Mouse (Mus musculus): ENCODE results near the gene Gsta3. TPM values are rescaled to one million over a fixed set of nuclear protein-coding genes. Genes with fewer than 3 reads are reported as not detected.
"Not testable (repeated sequence)": the region's sequence is repeated elsewhere in the genome, so short reads cannot be mapped to it uniquely, and the experiment has no call there.

Gene Gsta3
- 10 to 100 TPM in 1 of 2 experiments, 1 to 10 TPM in 1; 9.1 to 11.5 TPM for total RNA-seq (2021)

GRCm38 (mm10) chr1:21239911-21240898, at the start of gene Gsta3:
Gene Gsta3, plus strand, starts transcription at chr1:21240589.
- intact Hi-C loops (cut with DNase I), result no loop called here
- DNase-seq, result peak in 1 of 2 experiments; percentile 27

DNA sequence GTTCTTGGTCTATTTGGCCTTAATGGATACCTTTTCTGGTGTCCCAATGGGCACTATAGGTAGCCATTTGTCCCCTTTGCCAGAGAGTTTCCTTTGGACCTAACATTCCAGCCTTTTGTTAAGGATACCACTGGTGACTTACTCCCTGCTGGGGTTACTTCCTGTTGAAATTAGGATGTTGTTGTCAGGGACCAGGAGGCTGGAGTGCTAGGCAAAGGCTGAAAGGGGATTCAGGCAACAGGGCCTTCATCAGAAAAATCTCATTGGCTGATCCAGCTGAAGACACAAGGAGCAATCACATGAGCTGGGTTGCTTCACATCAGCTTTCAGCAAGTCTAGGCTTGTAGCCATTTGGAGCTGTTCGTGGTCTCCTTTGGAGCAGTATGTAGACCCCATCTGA, 34.1 kb upstream of the Gsta3 start:
- no peak for DNase-seq
- intact Hi-C loops (cut with DNase I), result loop anchor here (5.0 kb wide), 1 partner anchor 71 kb away; no protein-coding TSS in a partner anchor

GRCm38 (mm10) chr1:21213537-21213936, 26.9 kb upstream of the Gsta3 start:
- intact Hi-C loops (cut with DNase I), result loop anchor here (10.0 kb wide), 1 partner anchor 49 kb away; no protein-coding TSS in a partner anchor
- DNase-seq, result not testable (repeated sequence)

DNA sequence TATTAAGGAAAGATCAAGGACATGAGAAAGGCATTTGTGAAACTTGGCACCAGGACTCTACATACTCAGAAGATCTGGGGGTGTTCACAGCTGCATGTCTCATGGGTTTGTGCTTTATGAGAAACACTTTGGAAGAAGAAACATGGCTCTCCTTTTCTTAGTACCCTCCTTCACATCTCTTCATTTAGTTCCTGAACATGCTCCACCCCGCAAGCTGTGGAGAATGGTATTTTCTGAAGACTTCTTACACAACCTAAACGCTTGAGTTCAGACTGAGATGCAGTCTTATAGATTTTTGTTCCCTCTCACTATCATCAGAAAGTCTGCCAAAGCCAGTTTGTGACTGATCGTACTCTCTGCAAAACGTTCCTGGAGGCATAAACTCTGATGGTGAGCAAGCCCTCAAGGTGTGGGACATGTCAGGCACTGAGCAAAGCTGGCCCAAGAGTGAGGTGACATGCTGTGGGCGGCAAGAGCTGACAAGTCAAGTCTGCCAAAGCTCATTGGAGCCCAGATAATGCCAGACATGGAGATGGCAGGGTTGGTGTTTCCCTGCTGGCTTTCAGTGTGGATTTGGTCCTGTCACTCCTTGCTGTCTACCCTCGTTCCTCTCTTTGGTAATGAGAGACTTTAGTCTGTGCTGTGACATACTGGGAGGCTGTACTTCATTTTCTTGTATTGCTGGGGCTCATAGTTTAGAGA, 26.2 kb upstream of the Gsta3 start:
- intact Hi-C loops (cut with DNase I), result loop anchor here (10.0 kb wide), 1 partner anchor 49 kb away; no protein-coding TSS in a partner anchor
- not testable (repeated sequence) for DNase-seq

DNA sequence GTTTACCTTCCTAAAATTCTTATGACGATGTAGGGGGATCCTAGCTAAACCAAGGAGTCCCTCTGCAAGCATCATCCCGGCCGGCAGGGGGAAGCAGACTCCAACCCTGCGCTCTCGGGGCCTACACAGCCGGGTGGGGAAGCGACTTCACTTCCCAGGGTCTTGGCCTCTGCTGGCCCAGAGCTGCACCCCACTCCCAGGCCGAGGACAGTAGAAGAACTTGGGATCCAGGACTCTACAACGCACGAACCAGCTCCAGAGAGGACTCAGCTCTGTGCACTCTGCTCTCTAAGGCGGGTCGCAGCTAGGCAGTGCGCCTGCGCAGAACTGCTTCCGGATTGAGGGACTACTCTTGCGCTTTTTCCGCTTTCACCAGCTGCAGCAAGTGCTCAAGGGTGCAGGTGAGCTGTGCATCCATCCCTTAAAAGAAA, 21.9 kb upstream of the Gsta3 start, which contains the start of gene Tmem14a:
Gene Tmem14a (plus strand): TSS at position 87 of the 431 bp plus-strand sequence.
- intact Hi-C loops (cut with DNase I), result loop anchor here (1.0 to 10.0 kb wide), 5 partner anchors 53 to 1054 kb away; no protein-coding TSS in a partner anchor
- DNase-seq, result peak; percentile 88 to 94

GRCm38 (mm10) chr1:21227756-21228395, 12.5 kb upstream of the Gsta3 start:
- DNase-seq, result no peak
- intact Hi-C loops (cut with DNase I), result no loop called here

DNA sequence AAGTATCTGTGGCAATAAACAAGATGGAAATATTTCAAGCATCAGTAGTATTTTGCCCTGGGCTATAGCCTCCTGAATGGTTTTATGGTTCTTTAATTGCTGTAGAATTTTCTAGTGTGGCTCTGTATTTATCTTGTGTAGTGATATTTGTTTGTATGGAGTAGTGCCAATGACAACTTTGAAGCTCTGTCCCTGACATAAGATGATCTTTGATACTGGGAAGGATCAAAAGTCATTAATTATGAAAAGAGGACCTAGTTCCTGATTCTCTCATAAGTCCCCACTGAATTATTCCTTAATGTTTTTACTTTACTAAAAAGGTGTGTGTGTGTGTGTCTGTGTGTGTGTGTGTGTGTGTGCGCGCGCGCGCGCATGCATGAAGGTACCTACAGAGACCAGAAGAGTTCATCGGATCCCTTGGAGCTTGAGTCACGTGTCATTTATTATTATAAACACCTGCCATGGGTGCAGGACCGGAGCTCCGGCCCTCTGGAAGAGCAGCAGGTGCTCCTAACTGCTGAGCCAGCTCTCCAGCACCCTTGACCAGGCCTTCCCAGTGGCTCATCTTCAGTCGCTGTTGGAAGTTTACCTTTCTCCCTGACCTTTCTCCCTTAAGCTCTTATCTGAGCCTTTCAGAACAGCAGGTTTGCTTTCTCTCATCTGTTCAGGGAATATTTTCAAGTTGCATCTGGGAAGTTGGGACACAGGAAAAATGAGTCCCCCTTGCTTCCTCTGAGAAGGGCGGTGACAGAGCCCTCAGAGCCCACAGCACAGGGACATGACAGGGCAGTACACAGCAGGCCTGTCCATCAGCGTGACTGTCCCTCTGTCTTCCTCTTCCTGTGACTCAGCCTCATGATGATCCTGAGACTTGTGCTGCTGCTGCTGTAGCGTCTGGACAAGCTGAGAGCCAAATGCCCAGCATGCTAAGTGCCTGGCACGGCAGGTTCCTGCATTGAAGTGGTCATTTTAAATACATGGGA, 11.4 kb upstream of the Gsta3 start:
- DNase-seq; intact Hi-C loops (cut with DNase I): not testable (repeated sequence)

DNA sequence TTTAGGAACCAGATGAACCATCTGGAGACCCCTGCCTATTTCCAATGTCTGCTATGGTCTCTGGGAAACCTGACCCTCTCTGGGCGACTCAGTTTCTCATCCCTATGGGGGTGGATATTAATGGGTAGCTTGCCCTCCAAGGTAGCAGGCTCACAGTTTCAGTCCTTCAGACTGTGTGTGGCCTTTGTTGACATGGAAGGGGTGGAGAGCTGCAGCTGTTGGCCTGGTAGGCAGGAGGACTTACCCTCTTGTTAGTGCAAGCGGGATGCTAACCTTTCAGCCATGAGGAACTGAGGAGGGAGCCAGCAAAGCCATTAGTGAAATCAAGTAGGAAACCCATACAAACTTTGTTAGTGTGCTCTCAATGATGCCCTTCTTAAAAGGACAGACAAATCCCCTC, 10.0 kb upstream of the Gsta3 start:
- intact Hi-C loops (cut with DNase I), result no loop called here
- no peak for DNase-seq

DNA sequence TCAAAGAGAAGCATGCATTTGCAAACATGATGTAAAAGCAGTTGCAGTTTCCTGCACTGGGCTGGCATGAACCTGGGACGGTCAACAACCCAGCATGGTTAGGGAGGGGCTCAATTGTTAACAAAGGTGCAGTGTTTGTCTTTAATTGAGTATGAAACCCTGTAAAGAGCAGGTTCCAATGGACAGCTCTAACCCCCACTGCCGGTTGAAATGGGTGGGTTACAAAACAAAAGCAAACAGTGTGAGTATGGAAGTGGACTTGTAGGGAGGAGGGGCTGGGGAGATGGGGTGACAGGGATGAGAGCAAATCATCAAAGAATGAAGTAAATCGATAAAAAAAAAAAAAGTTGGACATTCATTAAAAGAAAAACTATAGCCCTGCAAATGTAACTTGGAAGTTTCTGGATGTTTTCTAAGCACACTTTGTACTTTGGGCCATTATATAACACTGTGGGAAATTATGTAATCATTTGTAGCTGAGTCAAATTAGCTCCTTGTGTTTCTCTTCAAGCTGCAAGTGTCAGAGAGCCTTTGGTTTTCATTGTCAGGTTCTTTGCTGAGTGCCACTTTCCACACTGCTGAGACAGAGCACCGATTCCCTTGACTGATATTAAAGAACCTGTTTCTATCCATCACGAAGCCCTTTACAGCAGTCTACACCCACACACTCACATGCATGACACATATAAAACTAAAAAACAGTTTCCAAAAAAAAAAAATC, 8.5 kb upstream of the Gsta3 start:
- intact Hi-C loops (cut with DNase I), result no loop called here
- peak in 1 of 2 experiments; percentile 27 for DNase-seq

GRCm38 (mm10) chr1:21232516-21232915, 7.9 kb upstream of the Gsta3 start:
- DNase-seq, result no peak
- intact Hi-C loops (cut with DNase I), result no loop called here

- DNase-seq, result no peak
- intact Hi-C loops (cut with DNase I), result no loop called here
Measured at GRCm38 (mm10) chr1:21235359-21235758, 5.0 kb upstream of the Gsta3 start.

GRCm38 (mm10) chr1:21241096-21241495, 707 bp downstream of the Gsta3 start:
- intact Hi-C loops (cut with DNase I), result no loop called here
- DNase-seq, result no peak

DNA sequence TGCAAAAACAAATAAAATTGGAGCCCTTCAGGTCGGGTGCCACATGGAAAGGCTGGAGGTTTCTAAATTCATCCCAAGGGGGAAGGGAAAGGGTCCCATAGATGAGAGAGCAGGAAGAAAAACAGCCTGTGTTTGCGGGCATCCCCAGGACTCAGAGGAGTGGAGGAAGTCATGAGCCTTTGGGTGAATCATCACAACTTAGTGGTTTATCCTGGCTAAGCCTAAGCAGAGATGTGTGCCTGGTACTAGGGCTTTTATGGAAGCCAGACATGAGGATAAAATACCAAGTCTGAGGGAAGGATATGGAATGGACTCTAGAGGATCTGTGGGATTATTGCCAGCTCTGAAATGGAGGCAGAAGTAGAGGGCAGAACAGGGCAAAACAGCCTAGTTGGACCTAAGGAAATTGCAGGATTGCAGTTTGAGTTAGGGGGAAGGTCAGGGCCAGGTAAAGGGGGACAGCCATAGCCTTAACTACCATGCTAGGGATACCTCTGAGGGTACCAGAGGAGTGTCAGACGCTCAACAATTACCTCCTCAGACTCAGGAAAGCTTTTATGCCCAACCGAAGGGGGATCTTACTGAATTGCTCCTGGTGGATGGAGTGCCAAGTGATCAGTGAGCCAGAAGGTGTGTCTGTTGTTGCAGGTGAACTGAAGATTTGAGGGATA, 4.0 kb downstream of the Gsta3 start:
- DNase-seq, result no peak
- intact Hi-C loops (cut with DNase I), result no loop called here

- DNase-seq, result no peak
- intact Hi-C loops (cut with DNase I), result no loop called here
Measured at GRCm38 (mm10) chr1:21246136-21246535, 5.7 kb downstream of the Gsta3 start.

DNA sequence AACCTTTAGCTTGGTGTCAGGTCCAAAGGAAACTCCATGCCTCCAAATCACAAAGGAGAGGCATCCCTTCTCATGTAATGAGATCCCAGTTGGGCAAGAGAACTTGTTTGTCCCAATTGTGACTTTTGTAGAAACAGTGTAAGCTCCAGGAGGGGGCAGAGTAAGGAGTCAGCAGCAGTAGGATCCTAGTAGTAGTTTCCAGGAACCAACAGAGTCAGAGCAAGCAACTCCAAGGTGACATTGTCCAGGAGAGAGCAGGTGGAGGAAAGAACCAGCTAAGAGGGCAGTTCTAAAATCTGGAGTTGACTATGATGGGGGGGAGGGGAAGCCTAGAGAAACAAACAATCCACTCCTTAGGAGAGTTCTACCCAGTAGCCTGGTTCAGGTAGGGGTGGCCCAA, 7.5 kb downstream of the Gsta3 start:
- no peak for DNase-seq
- intact Hi-C loops (cut with DNase I), result no loop called here

DNA sequence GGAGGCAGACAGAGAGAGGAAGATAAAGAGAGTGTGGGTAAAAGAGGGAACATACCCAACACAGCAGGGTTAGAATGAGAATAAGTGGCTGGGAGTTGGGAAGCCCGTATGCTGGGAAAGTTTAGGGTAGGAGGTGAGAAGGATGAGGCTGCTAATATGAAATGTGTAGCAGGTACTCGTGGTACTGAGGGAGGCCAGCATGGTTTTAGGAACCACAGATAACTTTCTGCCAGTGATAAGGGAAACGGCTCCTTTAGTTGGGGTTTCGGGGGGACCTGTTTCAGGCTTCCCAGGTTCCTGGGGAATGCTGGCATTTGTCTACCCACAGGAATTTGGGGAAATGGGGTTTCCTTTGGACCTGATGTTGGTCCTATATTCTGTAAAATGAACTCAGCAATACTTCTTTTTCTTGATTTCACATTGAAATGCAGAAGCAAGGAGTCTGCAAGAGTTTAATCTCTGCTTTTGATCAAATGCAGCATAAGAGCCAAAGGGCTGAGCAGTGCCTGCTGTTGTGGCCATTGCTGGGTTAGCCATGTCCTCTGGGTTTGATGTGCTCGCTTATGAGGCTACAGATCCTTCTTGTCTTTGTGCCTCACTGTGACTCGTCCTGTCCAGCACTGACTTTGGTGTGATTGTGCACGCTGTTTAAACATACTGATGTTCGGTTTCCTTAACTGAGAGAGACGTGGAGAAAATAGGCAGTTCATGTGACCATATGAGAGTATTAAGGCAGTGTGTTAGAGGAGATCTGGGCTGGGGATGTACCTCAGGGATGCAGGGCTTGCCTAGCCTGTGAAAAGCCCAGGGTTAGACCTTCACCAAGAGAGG, 8.4 kb downstream of the Gsta3 start:
- intact Hi-C loops (cut with DNase I), result no loop called here
- no peak for DNase-seq

DNA sequence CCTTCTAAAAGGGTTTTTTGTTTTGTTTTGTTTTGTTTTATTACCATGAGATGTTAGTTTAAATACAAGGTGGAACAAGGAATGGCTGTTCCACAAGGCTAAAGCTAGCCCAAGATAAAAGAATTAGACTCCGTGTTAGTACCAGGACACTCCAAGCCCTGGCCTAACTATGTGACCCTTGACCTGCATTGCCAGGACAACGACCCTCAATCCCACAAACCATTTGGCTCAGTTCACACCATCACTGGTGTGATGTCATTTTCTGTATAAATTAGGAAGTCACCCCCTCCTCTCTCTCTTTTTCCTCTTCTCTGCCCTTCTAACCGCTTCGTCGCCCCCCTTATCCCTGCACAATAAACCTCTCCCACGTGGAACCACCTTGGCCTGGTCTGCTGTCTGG, 11.3 kb downstream of the Gsta3 start:
- no peak for DNase-seq
- intact Hi-C loops (cut with DNase I), result no loop called here
